Mouse (Mus musculus): Measurements from ENCODE around the gene Osbpl2. TPM values are rescaled to one million over a fixed set of nuclear protein-coding genes. Genes with fewer than 3 reads are reported as not detected.

The Osbpl2 gene
- total RNA-seq, 4 experiments from 2014 or later: 38.2 to 44.9 (median 39.7) TPM

- no peak for DNase-seq (ENCODE audit: low spot score)
These were observed 82.2 kb downstream of the Osbpl2 start for GRCm38 (mm10) chr2:180201303-180201702.

DNA sequence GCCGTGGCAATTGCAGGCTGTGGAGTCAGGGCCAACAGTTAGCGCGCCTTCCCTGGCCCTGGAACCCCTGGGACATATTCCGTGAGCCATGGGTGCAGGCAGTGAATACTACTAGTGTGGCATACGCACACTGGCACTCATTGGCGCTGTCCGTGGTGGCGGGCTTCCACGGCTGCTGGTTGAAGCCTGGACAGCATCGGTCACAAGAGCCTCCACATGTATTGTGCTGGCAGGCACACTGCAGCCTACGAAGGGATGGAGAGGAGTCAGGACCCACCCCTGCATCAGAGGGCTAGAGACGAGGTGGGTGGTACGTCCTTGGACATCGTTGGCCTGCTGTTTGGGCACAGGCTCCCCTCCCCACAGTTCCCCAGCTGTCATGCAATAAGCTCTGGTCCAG is 83.2 kb downstream of the Osbpl2 start:
- no peak for DNase-seq (ENCODE audit: low spot score)

GRCm38 (mm10) chr2:180202805-180203204 is 83.7 kb downstream of the Osbpl2 start:
- DNase-seq (ENCODE audit: low spot score): no peak

DNA sequence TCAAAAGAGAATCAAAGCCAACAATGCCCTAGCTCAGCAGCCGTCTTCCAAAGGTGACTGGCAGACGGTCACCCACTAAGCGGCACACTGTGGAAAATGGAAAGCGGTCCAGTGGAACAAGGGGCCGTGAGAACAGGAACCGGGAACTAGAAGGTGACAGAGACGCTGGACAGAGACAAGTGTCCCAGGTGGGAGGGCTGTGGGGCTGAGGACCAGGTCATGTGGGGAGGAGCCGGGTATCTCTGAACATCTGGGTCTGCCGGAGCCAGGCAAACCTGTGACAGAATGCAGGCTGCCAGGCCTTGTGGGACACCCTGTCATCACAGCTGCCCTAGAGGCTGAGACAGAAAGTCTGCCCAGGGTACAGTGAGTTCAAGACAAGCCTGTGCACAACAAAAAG is 85.4 kb downstream of the Osbpl2 start:
- peak; percentile 61 for DNase-seq (ENCODE audit: low spot score)

DNA sequence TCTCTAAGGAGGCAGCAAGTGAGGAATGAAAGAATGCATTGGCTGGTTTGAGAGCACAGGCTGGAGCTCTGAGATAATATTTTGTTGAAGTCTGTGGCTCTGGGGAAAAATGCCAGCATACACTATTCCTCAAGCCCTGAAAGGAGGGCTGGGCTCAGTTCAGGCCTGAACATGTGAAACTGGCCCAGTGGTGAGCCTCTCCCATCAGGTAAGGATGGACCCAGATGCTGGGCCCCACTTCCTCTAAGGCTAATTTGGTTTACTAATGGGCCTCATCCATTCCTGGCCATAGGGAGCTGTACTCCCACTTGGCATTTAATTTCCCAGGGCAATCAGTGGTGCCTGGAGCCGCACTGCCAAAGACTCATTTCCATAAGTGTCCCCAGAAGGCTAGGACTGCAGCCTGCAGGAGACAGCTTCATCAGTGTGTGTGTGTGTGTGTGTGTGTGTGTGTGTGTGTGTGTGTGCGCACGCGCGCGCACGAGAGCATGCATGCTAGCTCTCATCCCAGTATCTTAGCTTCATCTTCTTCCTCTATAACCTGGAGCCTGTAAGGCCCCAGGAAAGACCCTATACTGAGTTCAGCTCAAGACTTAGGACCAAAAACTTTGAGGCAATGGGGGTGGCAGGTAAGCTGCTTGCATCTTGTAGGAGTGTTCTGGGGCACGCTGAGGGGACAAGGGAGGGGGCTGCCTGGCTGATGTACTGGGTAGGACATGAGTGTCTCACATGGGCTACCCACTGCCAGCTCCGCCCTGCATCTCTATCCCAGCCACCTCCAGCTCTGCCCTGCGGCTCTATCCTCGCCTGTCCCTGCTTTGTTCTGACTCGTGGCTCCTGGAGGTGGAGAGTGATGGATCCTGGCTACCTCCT is 86.2 kb downstream of the Osbpl2 start:
- DNase-seq (ENCODE audit: low spot score): no peak

DNA sequence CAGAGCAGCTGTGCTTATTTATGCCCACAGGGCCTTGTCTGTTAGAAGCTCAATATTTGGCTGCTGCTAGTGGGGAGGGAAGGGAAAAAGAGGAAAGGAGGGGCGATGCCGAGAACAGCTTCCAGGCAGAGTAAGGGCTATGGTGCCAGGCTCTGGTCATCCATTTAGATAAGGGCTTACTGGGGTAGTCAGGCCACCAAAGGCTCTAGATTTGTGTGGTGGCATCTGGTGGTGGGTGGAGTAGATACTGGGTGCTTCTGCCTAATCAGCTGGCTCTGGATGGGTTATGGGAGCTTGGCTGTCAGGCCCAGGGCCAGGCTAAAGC is 86.8 kb downstream of the Osbpl2 start:
- DNase-seq (ENCODE audit: low spot score): peak; percentile 72

- peak; percentile 73 for DNase-seq (ENCODE audit: low spot score)
These were observed 88.7 kb downstream of the Osbpl2 start for GRCm38 (mm10) chr2:180207840-180208239.

DNA sequence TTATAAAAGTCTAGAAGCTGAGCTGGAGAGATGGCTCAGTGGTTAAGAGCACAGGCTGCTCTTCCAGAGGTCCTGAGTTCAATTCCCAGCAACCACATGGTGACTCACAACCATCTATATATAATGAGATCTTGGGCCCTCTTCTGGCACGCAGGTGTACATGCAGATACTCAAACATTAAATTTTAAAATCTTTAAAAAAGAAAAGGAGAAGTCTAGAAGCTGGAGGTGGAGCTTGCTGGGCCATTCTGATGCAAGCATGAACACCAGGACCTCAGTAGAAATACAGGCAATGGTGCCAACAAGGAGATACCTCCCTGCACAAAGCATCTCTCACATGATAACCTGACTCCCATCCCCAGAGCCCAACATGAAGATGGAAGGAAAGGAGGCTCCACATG is 89.9 kb downstream of the Osbpl2 start:
- no peak for DNase-seq (ENCODE audit: low spot score)

DNA sequence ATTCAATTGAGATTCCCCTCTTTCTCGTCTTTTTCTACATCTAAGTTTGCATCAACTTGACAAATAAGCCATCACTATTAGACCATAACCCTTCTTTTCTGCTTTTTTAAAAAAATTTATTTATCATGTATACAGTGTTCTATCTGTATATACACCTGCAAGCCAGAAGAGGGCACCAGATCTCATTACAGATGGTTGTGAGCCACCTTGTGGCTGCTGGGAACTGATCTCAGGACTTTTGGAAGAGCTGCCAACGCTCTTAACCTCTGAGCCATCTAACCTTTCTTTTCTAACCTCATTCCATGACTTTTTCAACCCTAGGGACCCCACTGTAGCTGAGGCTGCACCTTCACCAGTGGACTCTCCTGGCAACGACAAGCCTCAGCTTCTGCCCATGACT is 93.1 kb downstream of the Osbpl2 start:
- no peak for DNase-seq (ENCODE audit: low spot score)

Small RNAs within 50 kb of the gene (microRNA-seq; reads per million reads assigned to microRNA genes)
- not detected for gene Mir7005

Other genes starting within 250 kb of the Osbpl2 start
- 10 to 100 TPM; 13.0 to 21.5 (median 16.1) TPM for gene Taf4, start 142.7 kb upstream of the Osbpl2 start, total RNA-seq (2022)
- gene Lsm14b, start 94.3 kb upstream of the Osbpl2 start, total RNA-seq (2022): 10 to 100 TPM; 63.9 to 69.4 (median 67.0) TPM
- 100 to 1,000 TPM; 140 to 162 (median 155) TPM for gene Psma7, start 76.9 kb upstream of the Osbpl2 start, total RNA-seq (2022)
- gene Ss18l1, start 76.8 kb upstream of the Osbpl2 start, total RNA-seq (2022): 1 to 10 TPM; 1.6 to 3.1 (median 2.4) TPM
- gene Mtg2, start 48.7 kb upstream of the Osbpl2 start, total RNA-seq (2022): 10 to 100 TPM; 29.1 to 34.0 (median 30.1) TPM
- under 1 TPM in 1 of 4 experiments, not detected in 3; 0.22 TPM for gene Hrh3, start 14.8 kb upstream of the Osbpl2 start, total RNA-seq (2022)
- gene Adrm1, start 52.2 kb downstream of the Osbpl2 start, total RNA-seq (2022): 10 to 100 TPM; 80.8 to 93.9 (median 90.0) TPM
- gene Lama5, start 106.6 kb downstream of the Osbpl2 start, total RNA-seq (2022): 100 to 1,000 TPM in 1 of 4 experiments, 10 to 100 TPM in 3; 78.1 to 110 (median 93.3) TPM
- gene Rps21, start 138.1 kb downstream of the Osbpl2 start, total RNA-seq (2022): 100 to 1,000 TPM; 452 to 674 (median 565) TPM
- 10 to 100 TPM; 12.1 to 14.1 (median 12.6) TPM for gene Cables2, start 154.2 kb downstream of the Osbpl2 start, total RNA-seq (2022)
- not detected for gene Rbbp8nl, start 170.6 kb downstream of the Osbpl2 start, total RNA-seq (2022)
- gene Gata5, start 215.4 kb downstream of the Osbpl2 start, total RNA-seq (2022): 1 to 10 TPM in 1 of 4 experiments, under 1 TPM in 3; 0.68 to 1.2 (median 0.80) TPM